Mouse (Mus musculus) heart, embryonic 11.5 days (tissue): Measurements from ENCODE around the gene Hus1. TPM values are rescaled to one million over a fixed set of nuclear protein-coding genes. Genes with fewer than 3 reads are reported as not detected.

Experiments used
- ATAC-seq: fragments of 200-750 bp; cut with Nextera tagmentation; replicated peaks from 2 replicates; pipeline ENCODE4 v1.8.0; 2017; ENCODE audit warnings: moderate library complexity; ENCODE audit not compliant: insufficient number of reproducible peaks, low FRiP score, low TSS enrichment
- H3K27ac ChIP-seq: fragments of 300-500 bp; sonication (generic); 2 replicates; pipeline ENCODE4 v1.5.1; 2014; ENCODE audit warnings: mild to moderate bottlenecking, low read depth, low read length
- H3K27me3 ChIP-seq: fragments of 300-500 bp; sonication (generic); 2 replicates; pipeline ENCODE4 v1.6.1; 2014; ENCODE audit warnings: mild to moderate bottlenecking, low read length, mixed read lengths; ENCODE audit not compliant: control insufficient read depth, insufficient read depth
- H3K36me3 ChIP-seq: fragments of 300-500 bp; sonication (generic); 2 replicates; pipeline ENCODE4 v1.6.1; 2014; ENCODE audit warnings: mild to moderate bottlenecking, low read length, moderate library complexity, mixed read lengths; ENCODE audit not compliant: control insufficient read depth, insufficient read depth
- H3K4me1 ChIP-seq: fragments of 300-500 bp; sonication (generic); 2 replicates; pipeline ENCODE4 v1.6.1; 2014; ENCODE audit warnings: low read length; ENCODE audit not compliant: control insufficient read depth, insufficient read depth
- H3K4me2 ChIP-seq: fragments of 300-500 bp; sonication (generic); 2 replicates; pipeline ENCODE4 v1.6.1; 2014; ENCODE audit warnings: mild to moderate bottlenecking, moderate library complexity
- H3K4me3 ChIP-seq: fragments of 300-500 bp; sonication (generic); 2 replicates; pipeline ENCODE4 v1.5.1; 2014; ENCODE audit warnings: low read depth, low read length
- H3K9ac ChIP-seq: fragments of 300-500 bp; sonication (generic); 2 replicates; pipeline ENCODE4 v1.6.1; 2014; ENCODE audit warnings: mild to moderate bottlenecking, low read depth, low read length, moderate library complexity
- H3K9me3 ChIP-seq: fragments of 300-500 bp; sonication (generic); replicated peaks from 2 replicates; pipeline ENCODE4 v1.6.1; 2016; ENCODE audit warnings: low read length; ENCODE audit not compliant: control insufficient read depth
- WGBS: fragments of 180-500 bp; shearing (Covaris S2); extraction: QIAGEN DNeasy Blood & Tissue Kit; methylation state at CpG from one replicate; pipeline ENCODE4 v1.1.7; 2014; ENCODE audit not compliant: insufficient replicate concordance; 5-methylcytosine and 5-hydroxymethylcytosine counted together
- polyA plus RNA-seq: library from polyadenylated mRNA; unstranded; fragments of >200 nt; fragmentation: Nextera tagmentation; extraction: Ambion mirVana; gene quantifications from 2 replicates; pipeline ENCODE4 v1.2.1, GENCODE M21; 2014

The Hus1 gene
- polyA plus RNA-seq, 1 experiment from 2014 or later = 14.5 TPM

DNA sequence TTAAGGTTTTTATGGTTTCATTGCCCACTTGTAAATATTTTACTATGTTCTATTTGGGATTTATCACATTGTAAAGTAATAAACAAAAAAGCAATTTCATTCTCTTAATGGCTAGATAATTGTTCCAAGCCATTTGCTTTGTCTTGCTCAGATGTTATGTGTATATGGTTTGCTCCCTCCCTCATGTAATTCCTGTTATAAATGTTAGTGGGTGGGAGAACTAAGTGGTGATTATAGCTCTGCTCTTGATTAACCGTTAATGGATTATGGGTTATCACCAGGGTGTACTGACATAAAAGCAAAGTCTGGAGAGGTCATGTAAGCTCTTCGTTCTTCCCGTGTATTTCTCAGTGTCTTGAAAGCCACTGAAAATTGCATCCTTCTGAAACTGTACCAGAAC is 3.7 kb upstream of the Hus1 start:
- Histone ChIP-seq H3K9me3 (no peaks in the 10 kb centered on the region), H3K4me2 (no peak overlapping the region), H3K4me1 (peaks cover 6% of the 10 kb centered on the region), H3K4me3 (no peak overlapping the region), H3K9ac (no peak overlapping the region), H3K27me3 (no peaks in the 10 kb centered on the region), H3K36me3 (no peaks in the 10 kb centered on the region), H3K27ac (no peak overlapping the region)
- no peak for ATAC-seq
- WGBS = 74% methylated on average over 3 of the region's 3 CpGs

- Histone ChIP-seq H3K36me3 (no peaks in the 10 kb centered on the region), H3K4me1 (peaks cover 8% of the 10 kb centered on the region), H3K4me3 (peak overlapping the region; percentile 82), H3K9me3 (no peaks in the 10 kb centered on the region), H3K4me2 (peak overlapping the region; percentile 70), H3K9ac (peak overlapping the region; percentile 96), H3K27me3 (no peaks in the 10 kb centered on the region), H3K27ac (no peak overlapping the region; the same call in 1 of the 2 replicates)
- 2% methylated on average over 3 of the region's 3 CpGs for WGBS
- no peak; the same call in 1 of the 2 replicates for ATAC-seq
These were observed 357 bp upstream of the Hus1 start for GRCm38 (mm10) chr11:9011348-9011747.

GRCm38 (mm10) chr11:9010416-9010815 is 575 bp downstream of the Hus1 start:
- 0% methylated on average over 7 of the region's 7 CpGs for WGBS
- Histone ChIP-seq H3K27me3 (no peaks in the 10 kb centered on the region), H3K9ac (peak overlapping the region; percentile 96), H3K4me1 (peaks cover 8% of the 10 kb centered on the region), H3K36me3 (0 out of 2 replicates have a peak, but pooled peaks cover 5% of the 10 kb centered on the region), H3K4me2 (peak overlapping the region; percentile 70), H3K9me3 (no peaks in the 10 kb centered on the region), H3K27ac (peak overlapping the region; percentile 90), H3K4me3 (peak overlapping the region; percentile 82)
- ATAC-seq = peak; percentile 72

- WGBS = 97% methylated on average over 5 of the region's 5 CpGs
- H3K27me3 ChIP-seq = no peaks in the 10 kb centered on the region
- H3K4me1 ChIP-seq = peaks cover 8% of the 10 kb centered on the region
- H3K4me3 ChIP-seq = no peak overlapping the region
- no peak for ATAC-seq
- H3K4me2 ChIP-seq = no peak overlapping the region
- H3K9ac ChIP-seq = no peak overlapping the region
- no peak overlapping the region for H3K27ac ChIP-seq
- no peaks in the 10 kb centered on the region for H3K9me3 ChIP-seq
- H3K36me3 ChIP-seq = peaks cover 14% of the 10 kb centered on the region
These were observed 2.2 kb downstream of the Hus1 start for GRCm38 (mm10) chr11:9008761-9009160.

- WGBS = 67% methylated on average over 4 of the region's 4 CpGs
These were observed 22.9 kb downstream of the Hus1 start for GRCm38 (mm10) chr11:8988084-8988483.

GRCm38 (mm10) chr11:8986058-8986457 is 24.9 kb downstream of the Hus1 start:
- Histone ChIP-seq H3K4me2 (no peak overlapping the region), H3K27me3 (no peaks in the 10 kb centered on the region), H3K9ac (no peak overlapping the region), H3K27ac (no peak overlapping the region), H3K36me3 (peaks cover under 1% of the 10 kb centered on the region; the same call in 1 of the 2 replicates), H3K9me3 (no peaks in the 10 kb centered on the region), H3K4me1 (0 out of 2 replicates have a peak, but pooled peaks cover 7% of the 10 kb centered on the region), H3K4me3 (no peak overlapping the region)
- ATAC-seq = no peak

More at GRCm38 (mm10) chr11:8988084-8988483, 22.9 kb downstream of the Hus1 start:
- Histone ChIP-seq H3K9me3 (no peaks in the 10 kb centered on the region), H3K4me1 (0 out of 2 replicates have a peak, but pooled peaks cover 7% of the 10 kb centered on the region), H3K36me3 (peaks cover 16% of the 10 kb centered on the region), H3K27me3 (no peaks in the 10 kb centered on the region), H3K4me2 (no peak overlapping the region), H3K4me3 (no peak overlapping the region), H3K27ac (no peak overlapping the region), H3K9ac (no peak overlapping the region)
- ATAC-seq = no peak

DNA sequence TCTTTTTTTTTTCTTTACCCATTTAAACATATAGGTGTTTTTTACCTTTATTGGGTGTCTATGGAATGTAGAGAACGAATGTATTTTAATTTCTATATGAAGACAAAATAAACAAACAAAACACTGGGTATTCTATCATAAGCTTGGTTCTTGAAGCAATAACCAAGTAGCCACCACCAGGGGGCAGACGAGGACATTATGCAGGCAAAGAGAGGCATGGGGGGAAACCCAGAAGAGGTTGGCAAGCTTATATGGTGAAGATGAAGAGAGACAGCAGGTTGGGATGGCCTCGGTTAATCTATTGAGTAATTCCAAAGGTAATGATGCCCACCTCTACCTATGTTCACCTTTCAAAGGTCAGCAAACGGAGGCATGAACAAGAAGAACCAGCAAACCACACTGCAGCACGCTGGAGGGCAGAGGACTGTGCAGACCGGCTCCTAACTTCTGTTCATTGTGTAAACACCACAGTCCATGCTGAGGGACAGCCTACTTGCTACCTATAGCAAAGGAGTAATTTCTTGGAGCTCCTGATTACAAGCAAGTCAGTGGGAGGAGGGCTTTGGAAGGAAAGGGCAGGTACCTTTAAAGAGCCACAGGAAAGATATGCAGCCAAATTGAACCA is 27.6 kb downstream of the Hus1 start:
- 37% methylated on average over 6 of the region's 6 CpGs for WGBS
- no peaks in the 10 kb centered on the region for H3K27me3 ChIP-seq
- ATAC-seq = no peak

DNA sequence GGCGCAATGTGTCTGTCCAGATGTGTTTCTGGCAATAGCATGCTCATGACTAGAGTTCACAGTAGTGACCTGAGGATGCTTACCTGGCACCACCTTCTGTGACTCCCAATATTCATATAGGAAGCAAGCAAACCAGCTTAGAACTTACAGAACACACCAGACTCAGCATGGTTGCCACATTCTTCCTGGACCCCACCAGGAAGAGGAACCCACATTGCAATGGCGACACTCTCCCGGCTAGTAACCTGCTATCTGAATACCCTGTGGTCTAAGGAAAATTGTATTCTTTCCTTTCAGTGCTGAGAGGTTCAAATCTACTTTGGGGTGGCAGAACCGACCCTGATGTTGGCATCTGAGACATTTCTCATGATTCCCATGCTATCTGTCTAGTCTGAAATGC is 32.8 kb downstream of the Hus1 start:
- WGBS = 78% methylated on average over 4 of the region's 4 CpGs

More for the DNA sequence above, 27.6 kb downstream of the Hus1 start:
- Histone ChIP-seq H3K4me1 (0 out of 2 replicates have a peak, but pooled peaks cover 7% of the 10 kb centered on the region), H3K4me2 (no peak overlapping the region), H3K36me3 (no peaks in the 10 kb centered on the region), H3K4me3 (no peak overlapping the region), H3K9me3 (no peaks in the 10 kb centered on the region), H3K9ac (no peak overlapping the region), H3K27ac (no peak overlapping the region)

DNA sequence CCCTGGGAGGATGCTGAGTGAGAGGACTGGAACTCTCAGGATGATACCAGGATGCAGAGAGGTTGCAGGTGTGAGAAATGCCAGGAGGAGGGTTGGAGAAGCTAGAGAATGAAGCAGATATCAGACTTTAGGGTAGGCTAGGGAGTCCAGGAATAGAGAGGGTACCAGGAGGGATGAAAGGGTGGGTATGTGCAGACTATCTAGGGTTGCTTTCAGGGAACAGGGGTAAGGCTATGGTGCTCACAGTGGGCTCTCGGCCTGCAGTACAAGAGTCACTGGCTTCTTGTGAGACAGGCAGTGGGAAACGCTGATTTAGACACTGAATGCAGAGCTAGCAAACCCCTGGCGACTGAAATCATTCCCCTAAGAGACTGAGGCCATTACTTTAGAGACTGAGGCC is 37.8 kb downstream of the Hus1 start, which contains the start of gene Pkd1l1:
Gene Pkd1l1 (minus strand): TSS at position 101 of the 400 bp plus-strand sequence.
- no peak for ATAC-seq
- H3K27me3 ChIP-seq = no peaks in the 10 kb centered on the region
- H3K4me1 ChIP-seq = no peaks in the 10 kb centered on the region
- no peak within 1 kb of the TSS for H3K4me2 ChIP-seq
- 75% methylated on average over 3 of the region's 3 CpGs for WGBS
- no peak within 1 kb of the TSS for H3K4me3 ChIP-seq
- H3K27ac ChIP-seq = no peak within 1 kb of the TSS
- no peak within 1 kb of the TSS for H3K9ac ChIP-seq
- no peaks in the 10 kb centered on the region for H3K36me3 ChIP-seq
- H3K9me3 ChIP-seq = no peaks in the 10 kb centered on the region

More for the DNA sequence above, 32.8 kb downstream of the Hus1 start:
- Histone ChIP-seq H3K4me1 (no peaks in the 10 kb centered on the region), H3K27ac (no peak overlapping the region), H3K9me3 (no peaks in the 10 kb centered on the region), H3K9ac (no peak overlapping the region), H3K36me3 (no peaks in the 10 kb centered on the region), H3K27me3 (no peaks in the 10 kb centered on the region), H3K4me2 (no peak overlapping the region), H3K4me3 (no peak overlapping the region)
- no peak for ATAC-seq
